Mouse (Mus musculus) right cerebral cortex, postnatal 10 days (tissue): ENCODE results near the gene Eln.

Source experiments
- DNase-seq, 2 experiments: peaks; one replicate each; pipeline ENCODE4 v3.0.0; 2021; ENCODE audit warnings: low spot score in 2 of 2

Eln gene

GRCm38 (mm10) chr5:134746890-134747511 is at the start of gene Eln:
TSS of gene Eln (minus strand) at chr5:134747323.
- peak; percentile 61 to 70 for DNase-seq

DNA sequence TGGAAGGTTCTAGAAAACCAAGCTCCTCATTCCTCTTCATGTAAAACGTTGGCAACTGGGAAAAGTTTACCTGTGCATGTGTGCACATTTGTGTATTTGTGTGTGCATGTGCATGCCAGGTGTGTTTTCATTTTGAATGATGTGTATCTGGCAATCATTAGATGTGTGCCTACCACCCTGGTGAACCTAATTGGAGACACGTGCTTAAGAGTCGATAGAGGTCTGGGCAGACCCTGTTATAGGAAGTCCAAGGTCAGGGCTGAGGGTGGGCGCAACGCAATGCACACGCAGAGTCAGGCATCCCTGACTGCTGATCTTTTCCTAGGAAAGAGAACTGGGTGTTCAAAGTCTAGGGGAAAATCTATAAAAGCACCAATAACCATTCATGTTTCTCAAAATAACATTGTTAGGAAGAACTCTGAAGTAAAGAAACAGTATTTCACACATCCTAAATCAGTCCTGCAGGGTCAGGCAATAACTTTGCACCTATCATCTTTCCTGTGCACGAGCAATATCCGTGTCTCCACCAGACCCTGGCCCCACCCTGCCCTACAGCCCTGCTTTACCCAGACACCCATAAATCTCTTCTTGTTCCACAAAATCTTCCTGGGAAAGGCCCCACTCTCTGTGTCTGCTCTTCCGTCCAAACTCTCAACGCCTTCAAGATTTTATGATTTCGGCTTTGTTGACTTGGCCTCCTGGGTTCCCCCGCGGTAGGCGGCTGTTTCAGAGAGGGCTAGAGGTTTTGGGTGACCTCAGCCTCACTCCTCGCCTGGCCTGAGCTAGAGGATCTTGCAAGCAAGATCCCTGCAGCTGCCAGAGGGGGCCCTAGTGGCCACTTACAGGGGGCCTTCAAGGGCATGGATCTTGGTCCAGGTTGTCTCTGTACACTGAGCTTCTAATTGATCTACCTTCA is 43.2 kb upstream of the Eln start:
- no peak for DNase-seq

DNA sequence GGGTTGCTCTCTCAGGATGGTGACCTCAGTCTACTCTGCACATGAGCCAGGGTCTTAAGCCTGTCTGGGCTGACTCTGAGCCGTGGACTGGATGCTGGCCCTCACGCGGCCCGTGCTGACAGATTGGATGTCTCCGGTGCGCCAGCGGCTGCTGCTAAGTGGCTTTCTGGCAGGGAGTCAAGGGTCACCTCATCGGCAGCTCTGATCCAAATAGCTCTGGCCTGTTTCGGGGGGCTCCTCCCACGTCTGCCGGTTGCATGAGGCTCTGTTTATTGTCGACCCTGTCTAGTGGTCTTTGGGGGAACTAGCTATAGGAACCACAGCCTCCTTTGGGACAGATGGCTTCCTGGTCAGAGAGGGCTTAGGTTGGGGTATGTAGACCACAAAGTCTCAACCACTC is 41.1 kb upstream of the Eln start:
- DNase-seq = no peak

DNA sequence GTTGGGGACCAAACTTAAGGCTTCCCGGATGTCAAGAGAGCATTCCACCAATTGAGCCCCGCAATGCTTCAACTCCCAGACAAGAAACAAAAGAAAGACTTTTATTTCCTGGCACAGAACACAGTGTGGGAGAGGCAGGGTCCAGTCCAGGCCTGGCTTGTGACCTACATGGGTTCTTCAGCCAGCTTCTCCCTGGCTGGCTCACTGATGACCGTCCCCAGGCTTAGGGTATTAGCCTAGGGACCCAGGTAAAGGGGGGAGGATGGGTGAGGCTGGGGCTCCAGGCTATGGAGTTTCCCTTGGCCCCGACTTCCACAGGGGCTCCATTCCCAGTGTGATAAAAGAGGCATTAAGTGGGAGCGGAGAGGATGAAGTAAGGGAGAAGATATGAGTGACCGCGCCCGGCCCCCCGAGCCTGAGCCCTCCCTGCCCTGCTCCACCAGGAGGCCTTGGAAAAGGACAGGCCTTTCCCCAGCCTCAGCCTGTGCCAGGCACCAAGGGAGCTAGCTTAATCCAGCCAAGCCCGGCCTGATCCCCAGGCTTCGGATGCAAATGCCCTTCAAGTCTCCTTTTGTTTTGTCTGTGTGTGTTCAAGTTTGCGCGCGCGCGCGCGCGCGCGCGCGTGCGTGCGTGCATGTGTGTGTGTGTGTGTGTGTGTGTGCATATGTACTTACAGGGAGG is 38.7 kb upstream of the Eln start:
- no peak for DNase-seq

DNA sequence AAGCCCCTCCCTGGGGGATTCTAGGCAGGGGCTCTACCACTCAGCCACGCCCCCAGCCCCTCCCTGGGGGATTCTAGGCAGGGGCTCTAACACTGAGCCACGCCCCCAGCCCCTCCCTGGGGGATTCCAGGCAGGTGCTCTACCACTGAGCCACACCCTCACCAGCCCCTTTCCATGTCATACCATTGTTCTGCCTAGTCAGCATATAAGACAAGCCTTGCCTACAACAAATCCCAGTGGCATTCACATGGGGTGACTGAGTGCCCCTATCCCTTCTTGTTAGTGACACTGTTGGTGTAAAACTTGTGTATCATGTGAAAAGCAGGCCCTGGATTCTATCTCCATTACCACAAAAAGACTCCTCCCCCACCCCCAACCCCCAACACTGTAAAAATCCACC is 36.7 kb upstream of the Eln start:
- DNase-seq = no peak

DNA sequence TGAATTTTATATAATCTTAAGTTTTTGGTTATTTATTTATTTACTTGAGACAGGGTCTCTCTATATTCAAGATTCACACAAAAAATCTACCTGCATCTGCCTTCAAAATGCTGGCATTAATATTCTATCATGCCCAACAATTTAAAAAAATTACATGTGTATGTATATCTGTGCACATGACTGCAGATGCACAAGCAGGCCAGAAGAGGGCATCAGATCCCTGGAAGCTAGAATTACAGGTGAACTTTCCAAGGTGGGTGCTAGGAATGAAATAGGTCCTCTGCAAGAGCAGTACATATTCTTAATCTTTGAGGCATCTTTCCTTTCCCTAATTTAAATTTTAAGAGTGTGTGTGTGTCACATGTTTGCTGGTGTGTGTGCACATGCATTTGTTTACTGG is 33.8 kb upstream of the Eln start:
- DNase-seq = no peak

GRCm38 (mm10) chr5:134780146-134780545 is 33.0 kb upstream of the Eln start:
- DNase-seq = no peak

DNA sequence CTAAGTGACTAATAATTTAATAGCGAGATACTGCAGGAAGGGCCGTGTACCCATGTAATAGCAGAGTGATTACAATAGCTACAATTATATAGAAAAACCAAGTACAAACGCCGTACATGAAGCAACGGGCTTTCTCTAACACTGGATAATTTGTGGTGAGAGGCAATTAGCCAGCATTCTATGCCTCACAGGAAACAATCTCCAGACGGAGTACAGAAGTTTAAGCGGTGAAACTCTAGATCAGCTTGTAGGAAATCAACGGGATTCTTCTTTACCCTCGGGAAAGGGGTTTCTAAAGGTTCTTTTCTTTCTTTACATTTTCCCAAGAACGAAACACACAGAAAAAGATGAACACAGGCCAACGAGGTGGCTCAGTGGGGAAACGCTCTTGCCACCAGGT is 29.4 kb upstream of the Eln start:
- DNase-seq = no peak

- no peak for DNase-seq
Measured at GRCm38 (mm10) chr5:134772522-134772921, 25.4 kb upstream of the Eln start.

DNA sequence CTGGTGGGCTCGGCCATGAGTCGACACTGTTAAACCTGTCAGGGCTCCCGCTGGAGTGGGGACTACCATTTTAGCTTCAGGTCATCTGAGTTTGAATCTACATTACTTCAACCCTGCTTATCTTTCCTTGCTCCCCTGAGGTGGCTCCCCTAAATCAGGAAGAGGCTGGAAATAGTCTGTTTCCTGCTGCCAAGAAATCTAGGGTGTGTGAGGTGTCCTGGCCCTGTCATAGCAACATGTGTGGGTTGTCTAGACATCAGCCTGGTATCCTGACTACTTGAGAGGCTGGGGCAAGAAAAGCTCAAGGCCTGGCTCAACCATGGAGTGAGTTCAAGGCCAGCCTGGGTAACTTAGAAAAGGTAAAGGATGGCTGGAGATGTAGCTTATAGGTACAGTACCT is 24.6 kb upstream of the Eln start:
- DNase-seq = no peak

DNA sequence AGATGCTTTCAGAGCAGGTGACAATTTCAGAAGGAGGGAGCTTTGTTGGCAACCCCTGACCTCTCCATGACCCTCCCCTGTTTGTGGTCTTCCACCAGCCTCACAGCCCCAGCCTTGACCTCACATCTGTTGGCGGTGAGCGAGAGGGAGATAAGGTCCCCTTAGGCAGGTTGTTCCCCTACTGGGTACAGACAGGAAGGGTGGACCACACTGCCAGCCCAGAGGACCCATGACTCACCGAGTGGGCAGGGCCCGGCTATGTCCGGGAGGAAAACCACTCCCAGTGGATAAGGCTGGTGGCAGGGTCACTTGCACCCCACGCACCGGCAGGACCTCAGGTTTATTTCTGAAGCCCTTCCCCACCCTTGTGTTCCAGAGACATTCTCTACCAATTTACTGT is 22.1 kb upstream of the Eln start:
- no peak for DNase-seq

- DNase-seq = no peak
Measured at GRCm38 (mm10) chr5:134765441-134765840, 18.3 kb upstream of the Eln start.

DNA sequence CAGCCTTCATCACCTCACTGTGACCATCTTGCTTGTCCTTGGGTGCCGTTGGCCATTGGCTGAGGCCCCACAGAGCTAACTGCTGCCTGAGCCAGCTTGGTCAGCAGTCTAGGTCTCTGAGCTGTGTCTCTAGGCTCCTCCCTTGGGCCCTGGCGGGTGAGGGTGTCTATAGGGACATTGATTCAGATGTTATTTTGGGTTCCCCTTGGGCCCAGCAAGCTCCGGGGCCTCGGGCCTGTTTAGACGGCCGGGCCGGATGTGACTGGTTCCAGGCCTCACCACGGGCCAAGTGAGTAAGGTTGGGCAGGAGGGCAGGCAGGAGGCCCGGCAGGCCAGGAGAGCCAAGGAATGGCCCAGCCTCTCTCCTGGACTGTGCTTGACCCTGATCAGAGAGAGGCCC is 16.2 kb upstream of the Eln start:
- DNase-seq = no peak

GRCm38 (mm10) chr5:134761409-134762124 is 14.4 kb upstream of the Eln start:
- peak; percentile 65 to 79 for DNase-seq

DNA sequence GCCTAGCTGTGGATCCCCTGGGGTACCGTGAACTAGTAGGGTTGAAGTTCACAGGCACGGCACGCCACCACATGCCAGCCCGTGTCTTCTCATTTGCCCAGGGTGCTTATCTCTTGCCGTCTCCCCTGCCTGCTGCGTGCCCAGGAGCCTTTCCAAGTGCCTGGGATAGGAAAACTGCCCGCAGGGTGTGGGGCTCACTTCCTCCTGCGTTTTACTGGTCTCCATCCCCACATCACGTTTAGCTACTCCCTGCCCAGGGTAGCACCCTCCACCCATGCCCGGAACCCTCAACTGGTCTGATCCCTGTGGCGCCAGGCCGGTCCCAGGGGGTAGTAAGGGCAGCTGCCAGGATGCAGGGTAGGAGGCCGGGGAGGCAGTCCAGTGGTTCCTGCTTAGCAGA is 8.9 kb upstream of the Eln start:
- DNase-seq = no peak

DNA sequence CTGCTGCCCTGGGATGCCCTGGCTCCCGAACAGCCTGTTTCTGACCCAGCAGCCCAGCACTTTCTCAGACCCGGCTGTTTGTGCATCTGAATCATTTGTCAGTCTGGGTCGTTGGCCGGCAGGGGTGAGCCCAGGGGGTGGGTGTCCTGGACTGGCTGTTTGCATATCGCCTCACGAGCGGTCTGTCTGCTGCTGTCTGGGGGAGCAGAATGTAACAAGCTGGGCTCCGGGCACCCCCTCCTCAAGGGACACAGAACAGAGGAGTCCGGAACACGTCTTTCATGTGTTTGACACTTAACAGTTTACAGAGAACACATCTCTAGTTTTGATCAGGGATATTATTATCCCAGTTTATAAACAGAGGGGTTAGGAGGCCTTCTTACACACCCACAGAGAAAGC is 7.0 kb upstream of the Eln start:
- no peak for DNase-seq

GRCm38 (mm10) chr5:134750469-134750868 is 3.3 kb upstream of the Eln start:
- no peak for DNase-seq

DNA sequence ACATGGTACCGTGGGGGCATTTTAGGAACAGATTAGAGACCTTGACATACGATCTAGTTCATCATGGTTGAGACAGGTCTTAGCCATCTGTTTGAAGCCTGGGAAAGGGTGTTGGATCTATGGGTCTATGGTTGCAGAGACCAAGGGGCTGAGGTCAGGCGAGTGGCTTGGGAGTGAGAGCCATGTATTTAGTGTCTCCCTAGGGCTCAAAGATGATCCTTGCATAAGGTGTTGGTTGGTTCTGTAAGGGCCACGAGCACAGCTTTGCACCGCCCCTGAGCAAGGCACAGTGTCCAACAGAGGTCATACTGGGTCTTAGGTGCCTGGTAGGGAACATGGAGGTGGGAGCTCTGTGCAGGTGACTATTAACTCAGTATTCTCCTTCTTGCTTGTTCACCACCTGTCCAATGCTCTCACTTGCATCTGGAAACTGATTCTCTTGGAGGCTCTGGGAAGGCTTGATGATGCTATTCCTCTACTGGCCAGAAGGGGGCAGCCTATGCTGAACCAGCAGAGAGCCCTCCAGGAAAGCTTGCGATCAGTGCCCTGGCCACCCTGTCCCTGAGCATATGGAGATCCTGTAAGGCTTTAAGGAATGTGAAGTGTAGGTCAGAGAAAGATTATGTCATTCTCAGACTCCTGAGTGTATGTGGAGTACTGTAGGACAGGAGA is 960 bp upstream of the Eln start:
- DNase-seq = peak; percentile 57 to 72

DNA sequence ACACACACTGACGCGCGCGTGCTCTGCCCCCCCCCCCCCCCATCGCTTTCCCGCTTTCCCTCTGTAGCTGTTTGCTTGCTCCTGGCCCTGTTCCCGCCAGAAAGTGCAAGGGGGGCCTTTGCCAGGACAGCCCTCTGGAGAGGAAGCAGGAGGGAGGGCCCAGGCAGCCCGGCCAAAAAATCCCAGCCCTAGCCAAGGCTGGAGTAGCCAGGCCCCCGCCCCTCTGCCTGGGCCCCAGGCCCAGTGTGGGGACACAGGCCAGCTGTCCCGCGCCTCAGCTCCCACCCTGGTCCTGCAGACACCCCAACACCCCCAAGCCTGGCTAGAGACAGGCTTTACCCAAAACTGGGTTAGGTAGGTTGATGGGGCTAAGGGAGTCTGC is 380 bp upstream of the Eln start:
- peak; percentile 89 to 91 for DNase-seq

GRCm38 (mm10) chr5:134746201-134746600 is 922 bp downstream of the Eln start:
- no peak for DNase-seq

DNA sequence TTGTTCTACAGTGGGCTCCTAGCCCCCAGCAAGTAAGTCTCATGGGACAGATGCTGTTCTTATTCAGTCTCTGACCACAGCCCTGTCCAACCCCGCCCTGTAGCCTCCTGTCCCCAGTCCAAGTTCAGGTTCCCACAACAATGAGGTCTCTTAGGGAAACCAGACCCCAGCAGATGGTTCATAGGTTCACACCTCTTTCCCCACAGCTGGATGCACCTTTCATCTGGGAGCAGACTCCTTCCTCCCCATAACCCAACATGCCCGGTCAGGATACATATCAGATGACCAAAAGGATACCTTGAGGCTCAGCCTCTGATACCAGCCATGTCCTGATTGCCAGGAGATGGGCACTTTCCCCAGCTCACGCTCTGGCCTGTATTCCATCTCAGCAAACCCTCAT is 1.3 kb downstream of the Eln start:
- DNase-seq = no peak

- DNase-seq = no peak
Measured at GRCm38 (mm10) chr5:134745000-134745399, 2.1 kb downstream of the Eln start.
